Mouse (Mus musculus) neural tube, embryonic 10.5 days (tissue): ENCODE data around the gene Ncf4.
A peak's percentile ranks its signal among the peaks of the same experiment; 100 is the strongest.

ENCODE experiments used
- DNase-seq: peaks from one replicate; pipeline ENCODE4 v3.0.0-alpha.2; 2017; ENCODE audit warnings: low spot score; ENCODE audit errors: extremely low spot score

Ncf4 gene

DNA sequence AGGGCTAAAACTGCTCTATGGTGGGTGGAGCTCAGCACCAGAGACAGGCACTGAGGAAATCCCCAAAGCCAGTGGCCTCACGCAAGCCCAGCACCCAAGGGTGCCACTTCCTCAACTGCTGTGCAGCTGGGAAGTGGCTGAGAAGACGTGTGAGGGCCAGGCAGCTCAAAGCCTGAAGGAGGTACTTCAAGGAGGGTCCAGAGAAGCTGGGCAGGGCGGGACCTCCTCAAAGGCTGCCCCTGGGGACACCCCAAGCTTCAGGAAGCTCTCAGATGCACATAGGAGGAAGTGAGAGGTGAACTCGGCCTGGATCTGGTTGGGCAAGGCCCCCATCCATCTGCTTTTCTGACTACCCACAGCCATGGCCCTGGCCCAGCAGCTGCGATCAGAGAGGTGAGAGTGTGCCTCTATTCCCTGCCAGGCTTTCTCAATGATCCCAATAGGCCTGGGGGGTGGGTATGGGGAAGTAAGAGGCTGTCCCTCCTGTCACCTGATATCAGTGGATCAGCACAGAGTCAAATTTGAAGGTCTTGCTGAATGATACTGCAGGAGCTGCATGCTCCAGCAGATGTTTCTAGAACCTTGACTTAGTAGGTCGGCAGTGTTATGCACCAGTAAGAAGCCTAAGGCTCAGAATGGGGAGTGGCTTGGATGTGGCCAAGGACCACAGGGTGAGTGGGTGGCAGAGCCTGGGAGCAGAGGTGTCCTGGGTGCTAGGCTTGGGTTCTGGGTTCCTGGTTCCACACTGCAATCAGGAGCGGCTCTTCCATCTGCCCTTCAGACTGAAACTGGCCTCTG, at the start of gene Ncf4:
TSS of gene Ncf4 (plus strand) at position 107 of the 798 bp plus-strand sequence.
- no peak for DNase-seq

DNA sequence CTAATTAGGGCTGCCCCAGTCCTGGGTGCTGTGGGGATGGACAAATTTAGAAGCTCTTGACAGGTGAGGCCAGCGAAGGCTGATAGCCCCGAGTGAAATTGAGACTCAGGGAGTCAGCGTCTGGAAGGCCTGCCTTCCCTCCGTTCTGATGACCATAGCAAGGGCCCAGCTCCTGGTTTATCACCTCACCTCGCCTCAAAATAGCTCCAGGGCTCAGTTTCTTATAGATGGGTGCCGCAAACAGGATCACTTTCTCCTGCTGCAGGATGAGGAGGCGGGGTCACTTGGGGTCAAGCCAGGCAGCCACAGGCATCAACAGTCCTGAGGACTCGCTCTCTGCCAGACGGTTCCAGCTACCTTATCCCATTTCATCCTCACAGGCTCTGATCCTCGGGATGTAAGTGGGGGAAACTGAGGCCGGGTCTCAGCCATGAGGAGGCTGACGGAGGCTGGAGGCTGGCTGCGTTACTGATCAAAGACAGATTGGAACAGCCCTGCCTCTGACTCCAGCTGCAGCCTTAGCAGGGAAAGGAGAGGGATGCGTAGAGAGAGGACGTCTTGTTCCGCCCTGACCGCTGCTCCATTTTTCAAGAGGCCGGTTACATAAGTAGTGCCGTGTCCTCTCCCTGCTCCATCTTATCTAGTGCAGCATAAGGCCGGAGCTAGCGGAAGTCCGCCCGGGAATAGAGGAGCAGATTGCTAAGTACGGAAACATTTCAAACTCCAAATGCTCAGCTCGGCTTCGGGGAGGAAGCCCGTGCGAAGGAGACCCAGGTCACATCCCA, 49.3 kb upstream of the Ncf4 start:
- DNase-seq: no peak

DNA sequence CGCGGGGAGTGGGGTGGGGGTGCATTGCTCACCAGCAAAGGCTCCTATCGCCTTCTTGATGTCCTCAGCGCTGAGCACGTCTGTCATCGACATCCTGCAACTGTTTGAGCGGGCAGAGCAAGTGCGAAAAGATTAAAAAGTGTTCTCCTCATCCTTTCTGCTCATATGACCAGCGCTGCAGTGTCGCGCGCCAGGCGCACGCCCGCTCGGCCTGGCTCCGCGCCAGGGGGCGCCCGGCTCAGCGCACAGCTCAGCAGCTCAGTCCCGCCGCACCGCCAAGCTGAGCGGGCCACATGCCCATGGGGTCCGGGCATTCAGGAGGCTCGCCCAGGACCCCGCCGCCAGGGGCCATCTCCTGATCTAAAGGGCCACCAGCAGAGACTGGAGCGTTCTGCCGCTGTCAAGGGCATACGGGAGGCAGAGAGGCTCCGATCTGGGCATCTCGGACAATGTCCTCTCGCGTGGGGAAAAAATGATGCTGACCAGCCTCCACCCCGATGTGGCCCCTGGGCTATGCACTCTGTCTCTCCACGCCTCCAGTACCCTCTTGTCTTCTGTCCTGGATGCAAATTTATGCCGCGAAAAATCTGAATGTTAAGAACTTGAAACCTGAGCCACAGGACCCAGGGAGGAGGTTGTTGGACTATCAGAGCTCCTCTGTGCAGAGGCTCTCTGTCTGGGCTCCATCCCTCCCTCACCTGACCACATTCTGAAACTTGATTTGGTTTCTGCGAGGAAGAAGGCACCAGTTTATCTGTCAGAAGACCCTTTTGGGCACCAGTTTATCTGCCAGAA, 40.4 kb upstream of the Ncf4 start:
- DNase-seq: peak; percentile 43

DNA sequence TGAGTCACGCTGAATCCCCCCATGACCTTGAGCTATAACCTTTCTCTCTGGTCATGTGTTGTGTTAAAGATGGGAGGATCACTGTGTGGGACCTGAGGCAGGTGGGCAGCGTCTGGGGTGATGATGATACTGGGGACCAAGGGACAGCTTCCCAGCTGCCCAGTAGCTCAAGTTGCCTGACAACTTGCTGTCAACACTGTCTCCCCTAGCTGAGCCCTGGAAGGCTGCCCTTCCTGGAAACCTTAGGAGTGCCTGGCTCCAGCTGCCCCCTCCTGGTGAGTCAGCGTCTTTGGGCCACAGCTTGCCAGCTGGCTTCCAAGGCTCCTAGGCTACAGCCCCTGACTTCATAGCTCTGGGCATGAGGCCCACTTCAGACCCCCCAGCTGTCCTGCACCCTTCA, 39.4 kb upstream of the Ncf4 start:
- DNase-seq: no peak

DNA sequence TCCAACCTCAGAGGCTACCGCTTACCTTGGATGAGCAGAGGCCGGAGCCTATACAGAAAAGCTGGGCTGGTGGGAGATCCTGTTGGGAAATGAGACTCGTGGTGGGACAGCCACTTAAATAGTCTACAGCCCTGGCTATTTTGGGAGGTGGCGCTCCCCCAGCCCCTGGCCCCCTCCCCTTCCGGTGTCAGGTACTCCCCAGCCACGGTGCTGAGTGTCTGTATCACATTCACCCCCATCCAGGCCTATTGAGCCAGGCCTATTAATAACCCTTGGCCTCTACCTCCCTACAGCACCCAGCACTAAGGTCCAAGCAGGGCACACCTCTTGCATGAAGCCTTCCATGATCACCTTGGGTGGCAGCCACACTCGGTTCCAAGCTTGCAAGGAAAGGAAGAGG, 38.3 kb upstream of the Ncf4 start, which contains the start of gene Pvalb:
TSS of gene Pvalb (minus strand) at position 89 of the 400 bp plus-strand sequence.
- DNase-seq: no peak

DNA sequence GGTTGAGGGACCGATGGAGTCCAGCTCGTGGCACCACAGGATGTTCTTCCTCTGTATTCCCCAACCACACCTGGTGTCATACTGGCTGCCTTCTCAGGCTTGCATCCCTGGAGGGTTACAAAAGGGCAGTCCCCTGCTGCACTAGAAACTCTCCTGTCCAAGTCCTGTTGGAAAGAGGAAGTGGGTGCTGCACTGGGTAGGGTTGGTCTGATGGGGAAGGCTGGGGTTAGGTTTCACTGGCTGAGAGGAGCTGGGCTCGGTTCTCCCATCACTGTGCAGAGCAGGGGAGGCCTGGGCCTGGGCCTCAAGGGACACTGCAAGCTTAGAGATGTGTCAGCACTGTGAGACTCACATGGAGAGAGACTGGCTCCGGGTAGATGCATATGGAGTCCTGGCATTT, 34.4 kb upstream of the Ncf4 start:
- no peak for DNase-seq

DNA sequence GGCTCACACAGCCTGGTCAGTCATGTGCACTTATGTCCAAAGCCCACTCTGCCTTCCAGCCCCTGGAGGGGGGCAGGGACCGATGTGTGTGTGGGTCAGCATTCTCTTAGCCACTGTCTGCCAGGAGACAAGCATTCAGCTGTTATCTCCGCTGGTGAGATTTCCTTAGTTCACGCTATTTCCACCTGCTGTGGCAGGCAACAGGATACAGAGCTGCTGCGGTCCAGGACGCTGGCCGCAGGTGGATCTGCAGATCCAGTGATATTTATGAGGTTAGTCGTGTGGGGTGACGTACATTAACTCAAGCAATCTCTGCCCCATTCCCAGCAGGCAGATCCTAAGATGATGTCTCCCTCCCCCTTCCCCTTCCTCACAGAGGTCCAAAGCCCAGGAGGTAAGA, 33.2 kb upstream of the Ncf4 start:
- no peak for DNase-seq

DNA sequence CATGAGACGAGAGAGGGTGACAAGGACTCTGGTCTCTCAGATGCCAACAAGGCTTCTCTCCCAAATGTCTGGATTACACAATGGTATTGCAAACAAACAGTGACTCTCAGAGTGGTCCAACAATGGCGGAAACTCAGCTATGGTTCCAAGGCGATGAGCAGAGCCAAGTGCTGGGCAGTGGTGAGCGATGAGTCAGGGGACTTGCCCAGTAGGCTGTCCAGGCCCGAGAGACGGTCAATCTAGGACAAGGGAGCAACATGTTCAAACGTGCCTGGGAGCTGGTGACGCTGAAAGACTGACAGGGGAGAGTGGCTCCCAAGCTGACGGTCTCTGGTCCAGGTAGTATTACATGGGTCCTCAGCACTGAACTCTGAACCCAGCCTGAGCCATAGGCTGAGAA, 29.3 kb upstream of the Ncf4 start:
- DNase-seq: no peak

DNA sequence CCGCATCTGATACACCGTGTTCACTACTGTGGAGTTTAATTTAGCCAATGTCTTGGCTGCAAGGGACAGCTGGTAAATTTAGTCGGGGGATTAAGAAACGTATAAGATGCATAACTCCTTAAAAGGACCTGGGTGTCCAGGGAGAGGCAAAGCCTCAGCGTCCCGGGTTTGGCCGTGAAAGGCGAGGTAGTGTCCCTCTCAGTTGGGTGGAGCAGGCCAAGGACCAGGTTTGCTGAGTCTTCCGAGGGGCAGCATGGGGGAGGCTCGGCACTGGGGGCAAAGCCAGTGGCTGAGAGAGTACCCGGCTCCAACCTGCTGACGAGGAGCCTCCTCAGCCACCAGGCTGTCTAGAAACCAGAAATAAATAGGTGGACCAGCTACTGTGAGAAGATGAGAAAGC, 16.8 kb upstream of the Ncf4 start:
- DNase-seq: no peak

DNA sequence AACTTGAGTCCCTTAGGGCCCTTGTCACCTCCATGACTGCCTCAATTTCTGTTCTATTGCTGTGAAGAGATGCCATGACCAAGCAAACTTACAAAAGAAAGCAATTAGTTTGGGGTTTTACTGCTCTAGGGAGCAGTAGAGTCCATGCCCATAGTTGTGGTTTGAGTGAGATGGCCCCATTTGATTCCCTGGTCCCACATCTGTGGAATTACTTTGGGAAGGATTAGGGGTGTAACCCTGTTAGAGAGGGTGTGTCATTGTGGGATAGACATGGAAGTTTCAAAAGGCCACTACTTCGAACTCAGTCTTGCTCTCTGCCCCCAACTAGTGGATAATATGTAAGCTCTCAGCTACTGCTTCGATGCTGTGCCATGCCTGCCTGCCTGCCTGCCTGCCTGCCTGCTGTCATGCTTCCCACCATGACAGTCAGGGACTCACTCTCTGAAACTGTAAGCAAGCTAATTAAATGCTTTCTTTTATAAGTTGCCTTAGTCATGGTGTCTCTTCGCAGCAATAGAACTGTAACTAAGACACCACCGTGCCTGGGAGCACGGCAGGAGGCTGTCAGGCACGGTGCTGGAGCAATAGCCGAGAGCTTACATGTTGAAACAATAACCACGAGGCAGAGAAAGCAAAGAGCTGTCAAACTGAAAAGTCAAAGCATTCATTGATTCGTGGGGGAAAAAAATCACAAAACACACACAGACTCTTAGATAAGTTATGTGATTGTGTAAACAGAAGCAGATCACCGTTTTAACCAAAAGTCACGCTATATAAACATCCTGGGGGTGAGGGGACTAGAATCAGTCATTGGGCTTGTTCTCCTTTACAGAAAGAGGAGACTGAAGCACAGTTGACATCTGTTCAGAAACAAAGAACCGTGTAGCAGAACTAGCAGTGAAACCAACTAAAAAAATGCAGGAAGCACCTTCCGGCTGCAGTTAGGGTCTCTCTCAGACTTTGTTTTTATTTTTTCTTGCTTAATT, 13.0 kb upstream of the Ncf4 start:
- peak; percentile 19 for DNase-seq

DNA sequence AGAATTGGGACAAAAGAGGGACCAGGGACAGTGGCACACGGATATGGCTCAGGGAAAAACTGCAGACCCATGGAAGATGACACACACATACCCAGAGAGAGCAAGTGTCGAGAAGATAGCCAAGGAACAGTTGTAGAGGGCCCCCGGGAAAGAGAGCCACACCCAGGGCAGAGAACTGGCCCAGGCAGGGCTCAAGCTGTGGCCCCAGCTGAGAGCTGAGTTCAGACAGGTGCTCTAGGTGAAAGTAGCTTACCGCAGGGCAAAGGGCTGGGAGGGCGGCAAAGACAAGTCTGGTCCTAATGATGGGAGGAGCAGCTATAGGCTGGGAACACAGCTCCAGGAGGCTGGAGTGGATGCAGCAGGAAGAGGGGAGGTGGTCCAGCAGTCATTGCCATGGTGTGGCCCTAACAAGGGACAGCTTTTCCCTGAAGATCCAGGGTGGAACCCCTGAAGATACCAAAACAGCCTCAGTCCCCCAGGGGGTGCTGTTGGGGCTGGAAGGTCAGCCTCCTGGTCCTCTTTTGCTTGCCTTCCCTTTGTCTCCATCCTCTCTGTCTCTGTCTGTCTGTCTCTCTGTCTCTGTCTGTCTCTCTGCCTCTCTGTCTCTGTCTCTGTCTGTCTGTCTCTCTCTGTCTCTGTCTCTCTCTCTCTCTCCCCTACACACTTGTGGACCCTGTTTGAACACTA, 9.6 kb upstream of the Ncf4 start:
- DNase-seq: no peak

DNA sequence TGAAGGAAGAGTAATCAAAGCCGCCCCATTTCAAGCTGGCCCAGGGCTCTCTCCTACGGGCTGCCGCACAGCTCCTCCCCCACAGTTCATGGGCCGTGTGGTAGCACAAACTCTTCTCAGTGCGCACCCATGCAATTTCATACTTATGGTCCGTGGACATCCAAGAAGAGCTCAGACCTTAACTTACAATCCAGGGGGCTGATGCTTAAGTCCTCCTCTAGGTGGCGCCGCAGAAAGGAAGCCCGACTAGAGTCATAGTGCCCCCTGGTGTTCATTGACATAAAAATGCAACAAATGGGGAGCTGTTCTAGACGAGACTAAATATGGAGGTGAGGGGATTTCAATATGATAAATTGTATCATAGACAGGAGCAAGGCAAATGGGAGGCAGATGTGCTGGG, 5.1 kb upstream of the Ncf4 start:
- peak; percentile 62 for DNase-seq

DNA sequence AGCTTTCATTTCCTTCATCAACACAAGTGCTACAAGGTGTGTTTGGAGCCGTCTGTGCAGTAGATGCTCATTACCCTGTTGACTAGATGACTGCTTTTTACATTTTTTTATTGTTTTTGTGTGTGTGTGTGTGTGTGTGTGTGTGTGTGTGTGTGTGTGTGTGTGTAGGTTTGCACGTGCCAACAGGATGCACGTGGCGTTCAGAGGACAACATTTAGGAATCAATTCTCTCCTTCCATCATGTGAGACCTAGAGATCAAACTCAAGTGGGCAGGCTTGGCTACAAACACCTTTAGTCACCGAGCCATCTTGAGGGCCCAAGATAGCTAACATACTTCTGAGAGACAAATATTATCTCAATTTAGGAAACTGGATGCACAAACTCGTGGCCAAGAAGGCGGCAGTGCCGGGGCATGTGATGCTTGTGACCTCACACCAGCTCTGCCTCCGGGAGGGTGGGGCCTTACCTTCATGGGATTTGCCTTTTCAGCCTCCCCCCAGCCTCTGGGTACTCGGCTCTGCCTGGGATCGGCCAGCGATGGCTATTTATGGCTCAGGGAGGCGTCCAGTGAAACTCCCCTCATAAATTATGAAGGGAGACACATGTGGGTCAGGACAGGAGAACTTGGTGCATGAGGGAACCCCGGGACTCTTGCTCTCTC, 4.5 kb upstream of the Ncf4 start:
- no peak for DNase-seq

DNA sequence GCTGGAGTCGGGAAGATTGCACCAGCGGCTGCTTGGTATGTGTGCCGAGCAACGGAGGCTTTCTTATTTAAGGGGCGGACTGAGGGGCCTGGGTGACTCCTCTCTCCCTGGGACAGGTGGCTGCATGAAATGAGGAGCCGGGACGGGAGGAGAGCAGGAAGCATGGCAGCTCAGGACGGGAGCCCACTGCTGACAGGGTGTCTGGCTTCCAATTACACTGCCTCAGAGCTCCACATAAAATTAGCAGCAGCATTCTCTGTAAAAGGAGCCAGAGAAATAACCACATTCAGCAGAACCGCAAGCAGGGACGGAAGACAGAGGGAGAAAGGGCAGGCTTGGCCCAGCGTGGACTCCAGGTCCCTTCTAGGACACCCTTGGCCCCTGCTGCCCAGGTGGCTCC, 3.3 kb upstream of the Ncf4 start:
- DNase-seq: no peak

DNA sequence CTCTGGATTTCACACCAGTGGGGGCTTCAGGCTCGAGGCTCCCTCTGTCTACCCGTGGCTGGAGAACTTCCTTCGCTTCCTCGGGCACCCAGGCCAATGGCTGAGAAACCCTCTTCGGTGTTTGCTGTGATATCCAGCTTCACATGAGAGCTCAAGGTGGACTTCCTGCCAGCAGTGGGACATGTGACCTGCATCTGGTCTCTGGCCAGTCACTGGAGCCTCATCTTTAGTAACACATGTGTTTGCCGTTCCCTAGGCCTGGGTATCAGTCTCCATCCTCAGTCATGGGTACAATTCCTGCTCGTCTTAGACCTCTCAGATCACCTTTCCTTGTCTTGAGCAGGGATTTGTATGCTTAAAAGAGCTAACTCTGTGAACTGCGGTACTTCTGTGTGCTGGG, 1.5 kb upstream of the Ncf4 start:
- DNase-seq: no peak

DNA sequence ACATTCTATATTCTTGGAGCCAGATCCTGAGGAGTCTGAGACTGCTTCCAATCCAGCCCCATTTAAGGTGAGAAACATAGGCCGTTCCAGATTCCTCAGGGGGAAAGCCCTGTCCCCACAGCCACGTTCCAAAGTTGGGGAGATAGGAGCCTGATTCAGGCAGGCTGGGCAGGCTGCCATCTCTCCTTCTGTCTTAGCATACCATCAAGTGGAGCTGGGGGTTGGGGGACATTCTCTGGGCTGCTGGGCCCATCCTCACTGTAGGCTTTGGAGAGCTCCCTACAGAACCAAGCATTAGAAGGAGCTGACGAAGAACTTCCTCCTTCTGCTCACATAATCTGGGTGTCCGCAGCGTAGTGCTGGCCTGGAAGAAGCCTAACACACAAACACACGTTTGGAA, 827 bp upstream of the Ncf4 start:
- no peak for DNase-seq

DNA sequence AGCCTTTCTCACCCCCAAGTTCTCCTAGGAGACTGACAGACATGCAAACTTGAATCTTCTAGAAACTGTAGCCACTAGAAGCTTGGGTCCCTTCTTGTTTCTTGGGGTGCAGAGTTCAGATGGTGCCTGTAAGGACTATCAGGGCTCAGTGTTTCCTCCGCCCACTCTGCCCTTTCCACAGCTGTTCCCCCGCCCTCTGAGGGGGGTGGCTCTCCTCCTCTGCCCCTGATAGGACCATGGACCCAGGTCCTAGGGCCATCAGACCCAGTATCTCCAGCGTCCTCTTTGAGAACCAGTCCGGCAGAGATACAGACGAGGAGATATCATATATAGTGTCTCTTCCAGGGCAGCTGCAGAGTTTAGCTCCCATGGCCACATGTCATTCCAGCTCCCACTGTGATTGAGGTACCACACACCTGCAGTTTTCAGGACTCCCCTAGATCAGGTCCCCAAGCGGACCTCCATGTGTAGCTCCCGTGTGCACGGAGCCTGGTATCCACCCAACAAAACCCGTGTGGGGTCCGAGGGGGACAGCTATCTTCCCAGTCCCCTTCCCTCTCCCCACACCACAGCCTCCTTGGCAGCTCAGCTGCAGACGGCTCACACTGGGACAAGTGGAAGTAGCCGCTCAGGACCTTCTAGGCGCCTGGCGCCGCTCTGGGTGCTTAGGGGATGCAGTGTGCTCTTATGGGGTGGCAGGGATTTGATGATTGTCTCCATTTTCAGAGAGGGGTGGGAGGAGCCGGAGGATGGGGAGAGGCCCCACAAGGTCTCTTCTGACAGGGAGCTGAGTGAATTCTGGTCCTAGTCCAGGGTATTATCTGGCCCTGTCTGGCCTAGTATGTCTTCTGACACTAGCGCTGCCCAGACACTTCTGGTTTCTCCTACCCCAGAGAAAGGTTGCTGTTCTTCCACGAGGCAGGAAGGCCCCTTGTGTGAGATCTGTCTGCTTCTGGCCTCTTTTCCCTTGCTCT, 1.8 kb downstream of the Ncf4 start:
- no peak for DNase-seq

DNA sequence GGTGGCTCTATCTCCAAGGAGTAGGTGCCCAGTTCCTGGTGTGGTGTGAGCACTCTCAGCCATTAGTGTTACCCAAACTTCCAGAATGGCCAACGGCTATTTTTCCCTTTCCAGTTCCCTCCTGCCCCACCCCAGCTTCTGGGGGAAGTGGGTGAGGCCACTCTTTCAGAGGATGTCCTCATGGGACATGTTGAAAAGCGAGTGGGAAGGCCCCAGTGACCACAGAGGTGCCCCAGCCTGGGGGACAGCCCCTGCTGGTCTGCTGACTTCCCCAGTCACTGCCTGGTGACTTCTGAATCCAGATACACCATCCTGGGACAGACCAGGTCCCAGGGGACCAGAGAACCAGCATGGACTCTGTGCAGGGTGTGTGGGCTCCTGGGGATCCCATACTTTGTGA, 3.1 kb downstream of the Ncf4 start:
- no peak for DNase-seq
